Mouse (Mus musculus) lung, embryonic 16.5 days (tissue): Measurements from ENCODE around the gene Bcl2l14. TPM values are rescaled to one million over a fixed set of nuclear protein-coding genes. Genes with fewer than 3 reads are reported as not detected.

Experiments used
- ATAC-seq: fragments of 200-750 bp; cut with Nextera tagmentation; 2 replicates; pipeline ENCODE4 v1.8.0; 2017; ENCODE audit warnings: low read depth, mild to moderate bottlenecking, moderate library complexity
- H3K27ac ChIP-seq: fragments of 300-500 bp; sonication (generic); 2 replicates; pipeline ENCODE4 v1.5.1; 2014; ENCODE audit warnings: mild to moderate bottlenecking, control low read depth, low read length
- H3K27me3 ChIP-seq: fragments of 300-500 bp; sonication (generic); 2 replicates; pipeline ENCODE4 v1.6.1; 2014; ENCODE audit warnings: low read depth, low read length, mixed read lengths; ENCODE audit not compliant: control insufficient read depth, insufficient read depth
- H3K36me3 ChIP-seq: fragments of 300-500 bp; sonication (generic); 2 replicates; pipeline ENCODE4 v1.6.1; 2014; ENCODE audit warnings: low read length; ENCODE audit not compliant: control insufficient read depth, insufficient read depth
- H3K4me1 ChIP-seq: fragments of 300-500 bp; sonication (generic); replicated peaks from 2 replicates; pipeline ENCODE4 v1.6.1; 2014; ENCODE audit warnings: low read length, mixed read lengths; ENCODE audit not compliant: control insufficient read depth, insufficient read depth
- H3K4me2 ChIP-seq: fragments of 300-500 bp; sonication (generic); 2 replicates; pipeline ENCODE4 v1.6.1; 2014; ENCODE audit warnings: low read depth, low read length, control low read depth
- H3K4me3 ChIP-seq: fragments of 300-500 bp; sonication (generic); 2 replicates; pipeline ENCODE4 v1.5.1; 2014; ENCODE audit warnings: mild to moderate bottlenecking, low read length, control low read depth
- H3K9ac ChIP-seq: fragments of 300-500 bp; sonication (generic); 2 replicates; pipeline ENCODE4 v1.6.1; 2014; ENCODE audit warnings: low read length, control low read depth
- H3K9me3 ChIP-seq: fragments of 300-500 bp; sonication (generic); 2 replicates; pipeline ENCODE4 v1.6.1; 2016; ENCODE audit warnings: low read length; ENCODE audit not compliant: control insufficient read depth
- WGBS: fragments of 180-500 bp; shearing (Covaris S2); extraction: QIAGEN DNeasy Blood & Tissue Kit; methylation state at CpG from one replicate; pipeline ENCODE4 v1.1.7; 2014; 5-methylcytosine and 5-hydroxymethylcytosine counted together
- polyA plus RNA-seq: library from polyadenylated mRNA; unstranded; fragments of >200 nt; fragmentation: Nextera tagmentation; extraction: Ambion mirVana; gene quantifications from 2 replicates; pipeline ENCODE4 v1.2.1, GENCODE M21; 2015

The Bcl2l14 gene
- polyA plus RNA-seq, 1 experiment from 2014 or later, result 5.0 TPM

- H3K4me3 ChIP-seq, result no peak overlapping the region
- H3K36me3 ChIP-seq, result no peaks in the 10 kb centered on the region
- H3K9me3 ChIP-seq, result no peaks in the 10 kb centered on the region
- H3K4me2 ChIP-seq, result no peak overlapping the region
- H3K27me3 ChIP-seq, result no peaks in the 10 kb centered on the region
- H3K9ac ChIP-seq, result no peak overlapping the region
- no peak for ATAC-seq
- H3K27ac ChIP-seq, result no peak overlapping the region
- WGBS, result 60% methylated on average over 8 of the region's 8 CpGs
- no peaks in the 10 kb centered on the region for H3K4me1 ChIP-seq
Observed at GRCm38 (mm10) chr6:134389917-134390316, 6.2 kb upstream of the Bcl2l14 start.

GRCm38 (mm10) chr6:134390837-134391236, 5.3 kb upstream of the Bcl2l14 start:
- H3K9ac ChIP-seq, result no peak overlapping the region
- 67% methylated on average over 2 of the region's 2 CpGs for WGBS
- H3K4me1 ChIP-seq, result no peaks in the 10 kb centered on the region
- H3K4me2 ChIP-seq, result no peak overlapping the region
- no peak for ATAC-seq
- no peaks in the 10 kb centered on the region for H3K27me3 ChIP-seq
- H3K4me3 ChIP-seq, result no peak overlapping the region
- H3K9me3 ChIP-seq, result no peaks in the 10 kb centered on the region
- no peaks in the 10 kb centered on the region for H3K36me3 ChIP-seq
- H3K27ac ChIP-seq, result no peak overlapping the region

- peaks cover 3% of the 10 kb centered on the region; the same call in 1 of the 2 replicates for H3K4me1 ChIP-seq
- H3K4me2 ChIP-seq, result 0 out of 2 replicates have a peak overlapping the region, but pooled peaks have one; percentile 18
- H3K27me3 ChIP-seq, result no peaks in the 10 kb centered on the region
- H3K36me3 ChIP-seq, result no peaks in the 10 kb centered on the region
- peak; percentile 29 for ATAC-seq
- WGBS, result 32% methylated on average over 16 of the region's 16 CpGs
- no peaks in the 10 kb centered on the region for H3K9me3 ChIP-seq
- H3K4me3 ChIP-seq, result 0 out of 2 replicates have a peak overlapping the region, but pooled peaks have one; percentile 10
- peak overlapping the region; percentile 18; the same call in 1 of the 2 replicates for H3K27ac ChIP-seq
- peak overlapping the region; percentile 40; the same call in 1 of the 2 replicates for H3K9ac ChIP-seq
Observed at GRCm38 (mm10) chr6:134402914-134403683, 7.0 kb downstream of the Bcl2l14 start.

- Histone ChIP-seq H3K9ac (no peak overlapping the region), H3K27me3 (no peaks in the 10 kb centered on the region), H3K36me3 (no peaks in the 10 kb centered on the region), H3K27ac (peak overlapping the region; percentile 18; the same call in 1 of the 2 replicates), H3K9me3 (no peaks in the 10 kb centered on the region), H3K4me2 (peak overlapping the region; percentile 18; the same call in 1 of the 2 replicates), H3K4me3 (0 out of 2 replicates have a peak overlapping the region, but pooled peaks have one; percentile 10), H3K4me1 (peaks cover 3% of the 10 kb centered on the region; the same call in 1 of the 2 replicates)
- 51% methylated on average over 9 of the region's 9 CpGs for WGBS
- peak; percentile 47 for ATAC-seq
Observed at GRCm38 (mm10) chr6:134403684-134404070, 7.6 kb downstream of the Bcl2l14 start.

- H3K27me3 ChIP-seq, result no peaks in the 10 kb centered on the region
- ATAC-seq, result peak; percentile 39; the same call in 1 of the 2 replicates
Observed at GRCm38 (mm10) chr6:134407226-134407625, 11.1 kb downstream of the Bcl2l14 start.

GRCm38 (mm10) chr6:134413706-134414531, 17.8 kb downstream of the Bcl2l14 start:
- ATAC-seq, result peak; percentile 81
- Histone ChIP-seq H3K9ac (peak overlapping the region; percentile 12; the same call in 1 of the 2 replicates), H3K27ac (peak overlapping the region; percentile 66), H3K9me3 (no peaks in the 10 kb centered on the region), H3K4me3 (0 out of 2 replicates have a peak overlapping the region, but pooled peaks have one; percentile 10), H3K36me3 (no peaks in the 10 kb centered on the region), H3K27me3 (no peaks in the 10 kb centered on the region), H3K4me1 (no peaks in the 10 kb centered on the region; the same call in 1 of the 2 replicates), H3K4me2 (peak overlapping the region; percentile 40)
- 44% methylated on average over 18 of the region's 18 CpGs for WGBS

More at GRCm38 (mm10) chr6:134407226-134407625, 11.1 kb downstream of the Bcl2l14 start:
- H3K4me1 ChIP-seq, result peaks cover 3% of the 10 kb centered on the region; the same call in 1 of the 2 replicates
- H3K4me3 ChIP-seq, result no peak overlapping the region
- H3K9me3 ChIP-seq, result no peaks in the 10 kb centered on the region
- no peak overlapping the region for H3K27ac ChIP-seq
- H3K4me2 ChIP-seq, result peak overlapping the region; percentile 24; the same call in 1 of the 2 replicates
- WGBS, result 38% methylated on average over 5 of the region's 5 CpGs
- H3K9ac ChIP-seq, result no peak overlapping the region; the same call in 1 of the 2 replicates
- no peaks in the 10 kb centered on the region for H3K36me3 ChIP-seq

- Histone ChIP-seq H3K4me1 (no peaks in the 10 kb centered on the region; the same call in 1 of the 2 replicates), H3K4me2 (peak overlapping the region; percentile 40), H3K9ac (peak overlapping the region; percentile 12; the same call in 1 of the 2 replicates), H3K36me3 (no peaks in the 10 kb centered on the region), H3K27ac (peak overlapping the region; percentile 66), H3K9me3 (no peaks in the 10 kb centered on the region), H3K4me3 (no peak overlapping the region), H3K27me3 (no peaks in the 10 kb centered on the region)
- 45% methylated on average over 4 of the region's 4 CpGs for WGBS
- ATAC-seq, result peak; percentile 29; the same call in 1 of the 2 replicates
Observed at GRCm38 (mm10) chr6:134414532-134414883, 18.4 kb downstream of the Bcl2l14 start.

GRCm38 (mm10) chr6:134416556-134417105, 20.5 kb downstream of the Bcl2l14 start:
- Histone ChIP-seq H3K9me3 (no peaks in the 10 kb centered on the region), H3K4me3 (no peak overlapping the region), H3K27ac (no peak overlapping the region), H3K27me3 (no peaks in the 10 kb centered on the region), H3K36me3 (no peaks in the 10 kb centered on the region), H3K4me1 (no peaks in the 10 kb centered on the region; the same call in 1 of the 2 replicates), H3K9ac (no peak overlapping the region), H3K4me2 (no peak overlapping the region)
- ATAC-seq, result no peak
- WGBS, result 70% methylated on average over 3 of the region's 3 CpGs
